Comparison of ENCODE assay signal across 8 mouse cellular contexts in the genomic region with DNA sequence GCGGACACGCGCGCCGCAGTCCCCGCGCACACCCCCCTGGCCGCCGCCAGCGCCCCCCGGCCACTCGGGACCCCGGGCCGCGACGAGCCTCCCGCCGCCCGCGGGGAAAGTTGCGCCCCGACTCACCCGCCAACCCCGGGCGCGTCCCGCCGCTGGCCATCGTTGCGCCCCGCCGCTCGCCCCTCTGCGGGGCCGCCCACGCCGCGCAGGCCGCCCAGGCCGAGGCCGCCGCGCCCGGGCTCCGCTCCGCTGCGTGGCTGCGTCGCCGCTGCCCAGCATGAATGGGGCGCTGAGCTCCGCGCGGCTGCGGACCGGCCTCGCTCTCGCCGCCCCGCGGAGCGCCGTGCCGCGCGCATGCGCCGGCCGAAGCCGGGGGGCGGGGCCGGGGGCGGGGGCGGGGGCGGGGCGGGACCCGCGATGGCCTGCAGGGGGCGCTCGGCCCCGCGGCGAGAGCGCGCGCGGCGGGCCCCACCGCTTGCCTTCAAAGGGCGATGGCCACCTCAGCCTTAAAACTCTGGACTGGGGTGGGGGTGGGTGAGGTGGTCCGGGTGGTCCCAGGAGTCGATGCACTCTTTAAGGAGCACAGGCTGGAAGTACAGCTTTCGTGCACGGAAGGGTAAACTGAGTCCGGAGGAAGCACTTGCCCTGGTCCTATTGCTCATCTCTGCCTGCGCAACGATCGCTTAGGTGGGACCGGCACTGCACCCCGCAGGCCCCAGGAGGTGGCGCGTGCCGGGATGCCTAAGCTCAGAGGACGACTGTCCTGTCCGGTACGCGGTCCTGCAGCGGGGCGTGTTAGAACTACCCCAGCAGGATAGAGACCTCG. TPM values are rescaled to one million over a fixed set of nuclear protein-coding genes. Genes with fewer than 3 reads are reported as not detected.
A peak's percentile ranks its signal among the peaks of the same experiment; 100 is the strongest.
DNase-seq lines count a peak whose midpoint lies in the region; ATAC-seq and TF ChIP-seq lines count a peak whose summit lies in the region.

A gene (minus strand): TSS at position 340 of the 826 bp plus-strand sequence.

- DNase-seq in adrenal gland, adult 2 months = peak; percentile 78
- DNase-seq in embryo, embryonic 9.5 days (ENCODE audit: extremely low spot score) = peak; percentile 81
- peak; percentile 52 for DNase-seq in limb, embryonic 14.5 days (ENCODE audit: low spot score)
- DNase-seq in stomach, postnatal 0 days (ENCODE audit: low spot score) = peak; percentile 72

- peak; percentile 64 for TF ChIP-seq CTCF in C2C12 (IDR thresholded peaks at IDR 0.05; ENCODE audit: control insufficient read depth, insufficient read depth, insufficient read length)
- TF ChIP-seq CTCF in stomach, postnatal 0 days (IDR thresholded peaks at IDR 0.05; ENCODE audit: low read depth) = peak; percentile 55

- peak within 1 kb of the TSS; percentile 92 for H3K4me3 ChIP-seq in C2C12 (ENCODE audit: insufficient read depth, poor library complexity, severe bottlenecking)
- H3K4me3 ChIP-seq in intestine, embryonic 16.5 days (ENCODE audit: low read length) = peak within 1 kb of the TSS; percentile 77
- peak within 1 kb of the TSS; percentile 96 for H3K4me3 ChIP-seq in limb, embryonic 14.5 days (replicated peaks; ENCODE audit: low read length)
- H3K4me3 ChIP-seq in midbrain, embryonic 15.5 days = peak within 1 kb of the TSS; percentile 70
- peak within 1 kb of the TSS; percentile 79 for H3K4me3 ChIP-seq in stomach, postnatal 0 days (ENCODE audit: low read depth, low read length)

- 0 out of 2 replicates have a peak, but pooled peaks have one; percentile 56 for TF ChIP-seq POLR2A in limb, embryonic 14.5 days (IDR thresholded peaks at IDR 0.05; ENCODE audit: borderline replicate concordance, extremely low read depth, insufficient read depth, insufficient read length)

- peak within 1 kb of the TSS; percentile 98 for H3K4me2 ChIP-seq in intestine, embryonic 16.5 days (ENCODE audit: low read depth, low read length)
- H3K4me2 ChIP-seq in limb, embryonic 14.5 days (replicated peaks; ENCODE audit: low read depth, low read length, severe bottlenecking) = peak within 1 kb of the TSS; percentile 88
- peak within 1 kb of the TSS; percentile 98 for H3K4me2 ChIP-seq in midbrain, embryonic 15.5 days
- peak within 1 kb of the TSS; percentile 93 for H3K4me2 ChIP-seq in stomach, postnatal 0 days (replicated peaks; ENCODE audit: low read depth)

- ATAC-seq in granulocyte monocyte progenitor cell, adult 5-6 weeks (replicated peaks; ENCODE audit: poor library complexity, severe bottlenecking) = peak; percentile 33
- ATAC-seq in intestine, embryonic 16.5 days = peak; percentile 86
- ATAC-seq in limb, embryonic 14.5 days (ENCODE audit: low FRiP score, low read depth) = peak; percentile 89
- peak; percentile 83 for ATAC-seq in midbrain, embryonic 15.5 days (replicated peaks)
- ATAC-seq in stomach, postnatal 0 days (ENCODE audit: low FRiP score, low TSS enrichment) = peak; percentile 86

- peaks cover 28% of the 10 kb centered on the region for H3K4me1 ChIP-seq in intestine, embryonic 16.5 days (ENCODE audit: control insufficient read depth, insufficient read depth, low read length)
- H3K4me1 ChIP-seq in limb, embryonic 14.5 days (ENCODE audit: control insufficient read depth, insufficient read depth, low read length) = peaks cover 25% of the 10 kb centered on the region
- H3K4me1 ChIP-seq in midbrain, embryonic 15.5 days = peaks cover 46% of the 10 kb centered on the region
- peaks cover 6% of the 10 kb centered on the region for H3K4me1 ChIP-seq in stomach, postnatal 0 days (replicated peaks; ENCODE audit: control insufficient read depth, insufficient read depth)

- WGBS in intestine, embryonic 16.5 days = under 1% methylated on average over 69 of the region's 110 CpGs
- WGBS in limb, embryonic 14.5 days = under 1% methylated on average over 49 of the region's 110 CpGs
- WGBS in midbrain, embryonic 15.5 days = under 1% methylated on average over 82 of the region's 110 CpGs
- 1% methylated on average over 62 of the region's 110 CpGs for WGBS in stomach, postnatal 0 days

- H3K27ac ChIP-seq in intestine, embryonic 16.5 days (ENCODE audit: low read length) = peak within 1 kb of the TSS; percentile 55
- H3K27ac ChIP-seq in limb, embryonic 14.5 days (replicated peaks; ENCODE audit: low read depth, low read length) = peak within 1 kb of the TSS; percentile 55; the same call in 1 of the 2 replicates
- peak within 1 kb of the TSS; percentile 90 for H3K27ac ChIP-seq in midbrain, embryonic 15.5 days
- H3K27ac ChIP-seq in stomach, postnatal 0 days (replicated peaks) = peak within 1 kb of the TSS; percentile 79

- peaks cover 49% of the 10 kb centered on the region for H3K79me2 ChIP-seq in C2C12 (ENCODE audit: control insufficient read depth, insufficient read depth)

- H3K36me3 ChIP-seq in C2C12 (ENCODE audit: control insufficient read depth, insufficient read depth) = peaks cover 4% of the 10 kb centered on the region
- H3K36me3 ChIP-seq in intestine, embryonic 16.5 days (ENCODE audit: control insufficient read depth, insufficient read depth, low read length) = no peaks in the 10 kb centered on the region
- no peaks in the 10 kb centered on the region for H3K36me3 ChIP-seq in limb, embryonic 14.5 days (ENCODE audit: control insufficient read depth, insufficient read depth, low read length)
- no peaks in the 10 kb centered on the region for H3K36me3 ChIP-seq in midbrain, embryonic 15.5 days (replicated peaks)
- H3K36me3 ChIP-seq in stomach, postnatal 0 days (ENCODE audit: control insufficient read depth, insufficient read depth, low read length) = no peaks in the 10 kb centered on the region

- no peaks in the 10 kb centered on the region for H3K27me3 ChIP-seq in C2C12 (ENCODE audit: control insufficient read depth, insufficient read depth, insufficient read length)
- no peaks in the 10 kb centered on the region for H3K27me3 ChIP-seq in intestine, embryonic 16.5 days (replicated peaks; ENCODE audit: control insufficient read depth, insufficient read depth, low read length)
- no peaks in the 10 kb centered on the region for H3K27me3 ChIP-seq in limb, embryonic 14.5 days (ENCODE audit: control insufficient read depth, insufficient read depth, low read length)
- H3K27me3 ChIP-seq in midbrain, embryonic 15.5 days (replicated peaks) = no peaks in the 10 kb centered on the region
- H3K27me3 ChIP-seq in stomach, postnatal 0 days (ENCODE audit: control insufficient read depth, insufficient read depth, low read length) = no peaks in the 10 kb centered on the region

- H3ac ChIP-seq in C2C12 (ENCODE audit: control insufficient read depth, insufficient read length, low read depth) = peak within 1 kb of the TSS; percentile 98

- no peaks in the 10 kb centered on the region for H3K9me3 ChIP-seq in intestine, embryonic 16.5 days (ENCODE audit: control insufficient read depth, low read length)
- H3K9me3 ChIP-seq in limb, embryonic 14.5 days (ENCODE audit: control insufficient read depth, low read length) = no peaks in the 10 kb centered on the region; the same call in 1 of the 2 replicates
- no peaks in the 10 kb centered on the region for H3K9me3 ChIP-seq in midbrain, embryonic 15.5 days
- no peaks in the 10 kb centered on the region for H3K9me3 ChIP-seq in stomach, postnatal 0 days (ENCODE audit: control insufficient read depth, low read length)

- peaks cover 44% of the 10 kb centered on the region for H3K79me3 ChIP-seq in C2C12 (ENCODE audit: low read depth)

- peak within 1 kb of the TSS; percentile 94 for H3K9ac ChIP-seq in intestine, embryonic 16.5 days (ENCODE audit: low read depth, low read length)
- H3K9ac ChIP-seq in limb, embryonic 14.5 days (ENCODE audit: low read depth, low read length, severe bottlenecking) = peak within 1 kb of the TSS; percentile 97
- peak within 1 kb of the TSS; percentile 94 for H3K9ac ChIP-seq in midbrain, embryonic 15.5 days
- H3K9ac ChIP-seq in stomach, postnatal 0 days (ENCODE audit: low read length) = peak within 1 kb of the TSS; percentile 93

- TF ChIP-seq EP300 in stomach, postnatal 0 days (optimal IDR thresholded peaks at IDR 0.05) = no peak

TF ChIP-seq in C2C12, 6 proteins besides CTCF, POLR2A, EP300 and RAD21:
- TF ChIP-seq CEBPB (IDR thresholded peaks at IDR 0.05; ENCODE audit: low read depth) (no peak), MAX (IDR thresholded peaks at IDR 0.05) (no peak), MYOG (IDR thresholded peaks at IDR 0.05; ENCODE audit: control insufficient read depth, extremely low read depth, insufficient read length) (no peak), MYOD1 (IDR thresholded peaks at IDR 0.05; ENCODE audit: control insufficient read depth, insufficient read length, low read depth) (no peak), USF1 (IDR thresholded peaks at IDR 0.05; ENCODE audit: low read depth) (no peak)

RNA-seq across cellular contexts. Expression of the gene that starts here (rescaled TPM):
- polyA plus RNA-seq in C2C12 (2012; fragmentation: generic; extraction: Trizol) = 40.9 TPM
- 100 to 1,000 TPM in 1 of 2 experiments, 10 to 100 TPM in 1; 56.1 to 127 TPM for total RNA-seq in adrenal gland, adult 2 months (2021)
- polyA plus RNA-seq in adrenal gland, adult 2 months (2012; rRNA removed) = 71.8 and 101 TPM in 2 replicates
- 1.2 and 6.9 TPM in 2 replicates for total RNA-seq in granulocyte monocyte progenitor cell, adult 5-6 weeks (2014; fragmentation: Nextera tagmentation)
- 1.0 and 1.3 TPM in 2 replicates for total RNA-seq in granulocyte monocyte progenitor cell, adult 5-6 weeks (2017)
- polyA plus RNA-seq in intestine, embryonic 16.5 days (2015; fragmentation: Nextera tagmentation; extraction: Ambion mirVana) = 5.4 and 6.5 TPM in 2 replicates
- 66.4 and 82.2 TPM in 2 replicates for polyA plus RNA-seq in limb, embryonic 14.5 days (2012; rRNA removed)
- polyA plus RNA-seq in limb, embryonic 14.5 days (2014; fragmentation: Nextera tagmentation; extraction: Ambion mirVana) = 36.8 and 39.1 TPM in 2 replicates
- 85.3 and 88.3 TPM in 2 replicates for polyA plus RNA-seq in midbrain, embryonic 15.5 days (2015; fragmentation: Nextera tagmentation; extraction: Ambion mirVana)
- polyA plus RNA-seq in stomach, postnatal 0 days (2015; fragmentation: Nextera tagmentation; extraction: Ambion mirVana) = 10.3 and 11.5 TPM in 2 replicates

Comparison
In these comparisons a context has a peak if more than half of its experiments do, and no peak if none do; other contexts are left out.
1. Peak in every context shown above with its lines: DNase-seq, ATAC-seq, H3K4me3 ChIP-seq and H3K27ac ChIP-seq.
2. RNA of the gene that starts here (total RNA-seq): 56.1 to 127 TPM in adrenal gland, adult 2 months; 1.0 to 6.9 TPM in granulocyte monocyte progenitor cell, adult 5-6 weeks; every median in the first group is over 4 times any median in the second.
3. ATAC-seq: peak in every context shown above with its lines; median percentile 89 in limb, embryonic 14.5 days; 86 in intestine, embryonic 16.5 days; 86 in stomach, postnatal 0 days; 83 in midbrain, embryonic 15.5 days; 33 in granulocyte monocyte progenitor cell, adult 5-6 weeks.